Mouse (Mus musculus) gastrocnemius, postnatal 4 days (tissue): ENCODE measurements at regions not wholly inside any gene's neighbourhood (a gene's known extent, or its start where the extent isn't known, plus 50 kb on each side); places are given as distances from the start of the nearest gene placed in this dataset.

Experiments
- DNase-seq, 2 experiments: peaks; one replicate each; pipeline ENCODE4 v3.0.0; 2021 to 2022; ENCODE audit warnings: low spot score in 2 of 2, mixed read lengths in 2 of 2

DNA sequence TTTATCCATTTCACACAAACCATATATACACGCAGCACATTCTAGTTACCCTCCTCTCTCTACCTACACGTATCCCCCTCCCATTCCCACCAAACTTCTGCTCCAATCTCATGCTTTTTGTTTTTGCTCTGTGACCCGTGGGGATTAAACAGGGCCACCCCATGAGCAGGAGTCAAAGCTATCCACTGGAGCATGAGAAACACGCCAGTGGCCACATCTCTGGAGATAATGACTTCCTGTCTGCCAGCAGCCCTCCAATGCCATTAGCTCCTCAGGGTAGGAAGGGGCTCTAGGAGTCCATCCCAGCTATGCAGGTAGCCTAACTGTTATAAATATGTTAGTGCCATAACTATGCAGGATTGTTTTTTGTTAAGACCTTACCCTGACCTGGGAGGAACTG is 141.9 kb upstream of the Grb10 start:
- DNase-seq, result no peak

DNA sequence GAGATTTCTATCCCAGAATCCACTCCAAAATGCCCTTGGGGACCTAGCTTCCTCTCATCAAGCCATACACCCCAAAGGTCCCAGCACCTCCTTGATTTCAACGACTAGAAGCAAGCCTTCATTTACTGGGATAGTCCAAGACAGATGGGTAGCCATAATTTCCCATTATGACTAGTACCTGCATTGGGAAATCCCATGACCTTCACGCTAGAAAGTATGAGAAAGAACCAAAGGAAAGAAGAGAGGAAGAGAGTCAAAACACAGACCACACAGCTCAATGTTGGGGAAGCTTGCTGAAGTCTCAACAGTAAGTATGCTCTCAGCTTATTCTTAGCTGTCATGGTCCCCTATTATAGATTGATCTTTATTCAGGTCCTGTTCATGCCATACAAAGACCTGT is 133.9 kb upstream of the Grb10 start:
- no peak for DNase-seq

DNA sequence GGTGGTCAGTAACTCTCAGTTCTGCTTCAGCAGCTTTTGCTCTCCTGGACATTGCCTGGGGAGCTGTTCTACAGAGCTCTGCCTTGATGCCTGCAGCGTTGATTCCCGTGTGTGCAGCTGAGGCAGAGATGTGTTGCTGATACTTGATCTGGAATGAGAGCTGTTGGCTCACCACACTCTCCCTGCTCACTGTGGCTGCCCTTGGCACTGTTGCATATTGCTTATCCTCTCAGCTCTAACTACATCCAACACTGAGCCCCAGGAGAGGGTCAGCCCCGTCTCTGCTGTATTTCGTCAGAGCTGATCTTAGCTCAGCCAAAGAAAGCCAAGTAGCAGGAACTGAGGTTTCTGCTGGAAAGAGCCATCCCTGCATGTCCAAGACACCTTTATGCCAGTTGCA is 132.8 kb upstream of the Grb10 start:
- peak in 1 of 2 experiments; percentile 12 for DNase-seq

DNA sequence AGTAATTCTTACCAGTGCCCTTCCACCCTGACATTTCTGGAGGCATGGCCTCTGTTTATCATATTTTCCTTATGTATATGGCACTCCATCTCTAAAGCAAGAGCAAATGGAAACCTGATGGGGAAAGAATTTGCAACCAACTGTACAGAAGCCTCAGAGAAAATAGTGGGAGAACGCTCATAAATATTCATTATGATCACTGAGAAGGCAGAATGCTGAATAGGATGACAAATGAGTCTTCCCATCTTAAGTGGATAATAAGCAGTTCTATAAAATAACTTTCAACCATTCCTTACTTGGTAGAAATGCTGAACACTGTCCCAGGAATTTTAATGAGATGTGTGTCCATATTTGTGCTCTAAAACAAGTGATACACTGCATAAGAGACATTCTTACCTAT is 129.9 kb upstream of the Grb10 start:
- no peak for DNase-seq
